Mouse (Mus musculus) liver, embryonic 16.5 days (tissue): ENCODE measurements around the gene Rhbdd1. TPM values are rescaled to one million over a fixed set of nuclear protein-coding genes. Genes with fewer than 3 reads are reported as not detected.

ENCODE experiments used
- ATAC-seq: fragments of 200-750 bp; cut with Nextera tagmentation; 2 replicates; pipeline ENCODE4 v1.8.0; 2017; ENCODE audit warnings: low read depth, mild to moderate bottlenecking, moderate number of reproducible peaks, moderate library complexity
- H3K27ac ChIP-seq: fragments of 300-500 bp; sonication (generic); 2 replicates; pipeline ENCODE4 v1.5.1; 2014; ENCODE audit warnings: mild to moderate bottlenecking, low read length
- H3K27me3 ChIP-seq: fragments of 300-500 bp; sonication (generic); 2 replicates; pipeline ENCODE4 v1.6.1; 2014; ENCODE audit warnings: low read depth, low read length, mixed read lengths; ENCODE audit not compliant: control insufficient read depth, insufficient read depth
- H3K36me3 ChIP-seq: fragments of 300-500 bp; sonication (generic); 2 replicates; pipeline ENCODE4 v1.6.1; 2014; ENCODE audit warnings: mild to moderate bottlenecking; ENCODE audit not compliant: control insufficient read depth, insufficient read depth
- H3K4me1 ChIP-seq: fragments of 300-500 bp; sonication (generic); 2 replicates; pipeline ENCODE4 v1.6.1; 2014; ENCODE audit warnings: low read depth, low read length, mixed read lengths; ENCODE audit not compliant: control insufficient read depth
- H3K4me2 ChIP-seq: fragments of 300-500 bp; sonication (generic); 2 replicates; pipeline ENCODE4 v1.6.1; 2014; ENCODE audit warnings: low read depth, low read length, mixed read lengths
- H3K4me3 ChIP-seq: fragments of 300-500 bp; sonication (generic); 2 replicates; pipeline ENCODE4 v1.5.1; 2014; ENCODE audit warnings: low read depth, mild to moderate bottlenecking, low read length
- H3K9ac ChIP-seq: fragments of 300-500 bp; sonication (generic); 2 replicates; pipeline ENCODE4 v1.6.1; 2014; ENCODE audit warnings: low read depth, low read length
- H3K9me3 ChIP-seq: fragments of 300-500 bp; sonication (generic); replicated peaks from 2 replicates; pipeline ENCODE4 v1.6.1; 2016; ENCODE audit warnings: low read length; ENCODE audit not compliant: control insufficient read depth
- WGBS: fragments of 180-500 bp; shearing (Covaris S2); extraction: QIAGEN DNeasy Blood & Tissue Kit; methylation state at CpG from one replicate; pipeline ENCODE4 v1.1.7; 2014; ENCODE audit not compliant: insufficient replicate concordance; 5-methylcytosine and 5-hydroxymethylcytosine counted together
- polyA plus RNA-seq: library from polyadenylated mRNA; unstranded; fragments of >200 nt; fragmentation: Nextera tagmentation; extraction: Ambion mirVana; gene quantifications from 2 replicates; pipeline ENCODE4 v1.2.1, GENCODE M21; 2015

Gene Rhbdd1
- polyA plus RNA-seq, 1 experiment from 2014 or later: 9.1 TPM

DNA sequence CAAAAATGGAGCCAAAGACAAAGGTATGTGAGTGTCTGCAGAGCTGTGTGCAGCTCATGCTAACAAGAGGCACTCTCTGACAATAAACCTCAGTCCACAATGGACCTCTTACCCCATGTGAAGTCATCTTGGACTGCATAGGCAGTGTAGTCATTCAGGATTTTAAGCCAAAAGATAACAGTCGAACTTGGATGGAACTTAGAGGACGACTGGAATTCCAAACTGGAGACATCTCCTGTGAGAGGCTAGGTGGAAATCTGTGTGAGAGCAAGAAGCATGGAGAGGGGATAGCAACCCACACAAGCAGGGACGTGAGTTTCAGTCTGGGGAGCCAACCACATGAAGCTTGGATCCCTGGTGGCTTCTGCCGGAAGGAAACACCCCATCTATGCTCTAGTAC, 133.6 kb downstream of the Rhbdd1 start:
- ATAC-seq: no peak
- WGBS: 67% methylated on average over 4 of the region's 4 CpGs
- Histone ChIP-seq H3K4me2 (no peak overlapping the region), H3K9me3 (no peaks in the 10 kb centered on the region), H3K27me3 (no peaks in the 10 kb centered on the region), H3K9ac (no peak overlapping the region), H3K4me1 (no peaks in the 10 kb centered on the region), H3K27ac (no peak overlapping the region), H3K4me3 (no peak overlapping the region), H3K36me3 (no peaks in the 10 kb centered on the region)

DNA sequence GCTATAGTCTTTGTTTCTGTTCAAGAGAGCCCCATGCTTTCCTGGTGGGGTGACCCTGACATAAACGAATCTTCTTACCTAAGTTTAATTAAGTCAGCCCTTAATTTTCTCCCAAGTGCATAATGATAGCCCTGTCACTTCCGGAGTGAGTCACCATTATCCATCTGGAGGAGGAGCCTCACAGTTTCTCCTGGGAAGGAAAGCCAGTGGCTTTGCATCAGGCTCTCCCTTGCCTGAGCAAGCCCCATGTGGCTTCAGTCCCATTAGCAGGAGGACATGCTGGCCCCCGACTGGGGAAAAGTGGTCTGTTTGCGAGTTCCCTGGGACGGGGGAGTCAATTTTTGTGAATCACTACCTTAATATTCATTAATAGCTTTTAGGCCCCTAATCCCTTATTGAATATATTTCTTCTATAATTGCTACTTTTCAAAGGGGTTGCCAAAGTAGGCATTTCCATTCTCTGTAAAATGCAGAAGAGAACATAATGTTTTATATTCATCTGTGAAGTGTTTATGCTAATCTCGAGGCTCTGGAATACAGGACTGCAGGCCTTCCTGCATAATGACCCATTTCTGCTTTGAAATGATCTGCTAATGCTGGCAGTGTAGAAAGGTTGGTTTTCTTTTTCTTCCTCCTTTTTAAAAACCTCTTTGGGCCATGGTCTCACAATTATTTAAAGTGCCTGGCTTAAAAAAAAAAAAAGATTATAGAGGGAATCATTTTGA, 135.8 kb downstream of the Rhbdd1 start:
- no peak for ATAC-seq
- Histone ChIP-seq H3K4me3 (no peak overlapping the region), H3K9ac (no peak overlapping the region), H3K36me3 (no peaks in the 10 kb centered on the region), H3K27me3 (no peaks in the 10 kb centered on the region), H3K9me3 (no peaks in the 10 kb centered on the region), H3K27ac (no peak overlapping the region), H3K4me1 (no peaks in the 10 kb centered on the region), H3K4me2 (no peak overlapping the region)
- 42% methylated on average over 6 of the region's 6 CpGs for WGBS

DNA sequence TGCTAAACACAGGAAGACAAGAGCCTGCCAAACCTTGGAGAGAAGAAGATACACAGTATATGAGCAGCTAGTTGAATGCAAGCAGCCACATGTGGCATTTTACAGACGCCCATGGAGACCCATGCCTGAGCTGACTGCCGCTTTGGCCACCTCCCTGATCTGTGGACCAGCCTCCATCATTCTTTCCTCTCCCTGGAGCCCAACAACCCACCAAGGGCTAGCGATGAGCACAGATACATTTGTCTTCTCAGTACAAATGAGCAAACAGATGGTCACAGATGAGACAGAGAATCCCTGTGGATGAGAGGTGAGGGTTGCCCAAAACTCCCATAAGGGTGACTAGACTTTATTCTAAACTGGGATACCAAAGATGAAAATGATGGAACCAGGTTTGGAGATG, 137.8 kb downstream of the Rhbdd1 start:
- Histone ChIP-seq H3K4me1 (no peaks in the 10 kb centered on the region), H3K27me3 (no peaks in the 10 kb centered on the region), H3K4me2 (no peak overlapping the region), H3K36me3 (no peaks in the 10 kb centered on the region), H3K9ac (no peak overlapping the region), H3K27ac (no peak overlapping the region), H3K4me3 (no peak overlapping the region), H3K9me3 (no peaks in the 10 kb centered on the region)
- WGBS: 66% methylated on average over 3 of the region's 3 CpGs
- no peak for ATAC-seq

DNA sequence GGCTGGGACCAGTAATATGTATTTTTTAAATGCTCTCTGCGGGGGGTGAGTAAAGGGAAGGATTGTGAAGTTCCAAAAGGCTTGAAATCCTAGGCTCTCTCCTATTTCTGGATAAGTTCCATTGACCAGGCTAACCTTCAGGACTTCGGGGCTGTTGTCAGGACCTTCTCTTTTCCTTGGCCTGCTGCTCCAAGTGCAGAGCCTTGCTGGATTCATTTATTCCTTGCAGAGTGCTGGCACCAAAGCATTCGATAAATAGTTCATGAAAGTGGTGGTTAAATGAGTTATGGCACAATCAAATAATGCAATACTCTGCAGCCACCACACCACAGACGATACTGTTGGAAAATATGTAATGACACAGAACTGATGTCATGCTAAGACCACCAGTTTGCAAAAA, 143.1 kb downstream of the Rhbdd1 start:
- no peak for ATAC-seq

DNA sequence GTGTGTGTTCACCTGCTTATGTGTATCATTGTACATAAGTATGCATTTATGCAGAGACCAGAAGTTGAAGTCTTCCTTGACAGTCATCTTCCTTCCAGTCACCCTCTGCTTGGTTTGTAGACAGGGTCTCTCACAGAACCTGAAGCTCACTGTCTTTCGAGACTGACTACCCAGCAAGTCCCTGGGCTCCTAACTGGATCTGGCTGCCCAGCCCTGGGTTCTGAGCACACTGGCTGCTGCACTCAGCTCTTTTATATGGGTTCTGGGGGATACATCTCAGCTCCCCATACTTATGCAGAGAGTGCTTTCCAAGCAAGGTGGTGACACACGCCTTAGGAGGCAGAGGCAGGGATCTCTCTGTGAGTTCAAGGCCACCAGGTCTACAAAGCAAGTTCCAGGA, 143.7 kb downstream of the Rhbdd1 start:
- 47% methylated on average over 2 of the region's 2 CpGs for WGBS
- Histone ChIP-seq H3K4me2 (no peak overlapping the region), H3K9me3 (no peaks in the 10 kb centered on the region), H3K4me3 (no peak overlapping the region), H3K36me3 (no peaks in the 10 kb centered on the region), H3K9ac (no peak overlapping the region), H3K27ac (no peak overlapping the region), H3K27me3 (no peaks in the 10 kb centered on the region), H3K4me1 (no peaks in the 10 kb centered on the region)
- ATAC-seq: no peak

More for the DNA sequence above, 143.1 kb downstream of the Rhbdd1 start:
- 50% methylated on average over 4 of the region's 4 CpGs for WGBS
- Histone ChIP-seq H3K9me3 (no peaks in the 10 kb centered on the region), H3K27me3 (no peaks in the 10 kb centered on the region), H3K9ac (no peak overlapping the region), H3K27ac (no peak overlapping the region), H3K4me1 (no peaks in the 10 kb centered on the region), H3K4me3 (no peak overlapping the region), H3K4me2 (no peak overlapping the region), H3K36me3 (no peaks in the 10 kb centered on the region)

DNA sequence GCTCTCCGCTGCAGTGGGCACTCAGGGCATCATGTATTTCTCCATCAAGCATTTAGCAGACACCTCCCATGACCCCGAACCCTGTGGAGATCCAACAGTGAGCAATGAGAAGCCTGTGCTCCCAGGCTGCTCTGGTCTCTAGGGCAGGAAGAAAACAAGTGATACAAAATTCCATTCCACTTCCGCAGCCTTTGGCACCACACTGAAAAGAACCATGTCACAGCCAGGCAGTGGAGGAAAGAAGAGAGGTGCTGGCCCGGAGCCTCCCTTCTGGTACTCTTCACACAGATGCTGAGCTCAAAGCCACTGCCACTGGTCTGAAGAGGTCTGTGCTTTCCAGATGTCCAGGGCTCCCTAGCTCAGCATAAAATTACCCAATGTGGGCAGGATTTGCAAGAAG, 144.8 kb downstream of the Rhbdd1 start:
- Histone ChIP-seq H3K27me3 (no peaks in the 10 kb centered on the region), H3K9ac (no peak overlapping the region), H3K4me1 (no peaks in the 10 kb centered on the region), H3K27ac (no peak overlapping the region), H3K9me3 (no peaks in the 10 kb centered on the region), H3K4me3 (no peak overlapping the region), H3K4me2 (no peak overlapping the region), H3K36me3 (no peaks in the 10 kb centered on the region)
- 61% methylated on average over 4 of the region's 4 CpGs for WGBS
- no peak for ATAC-seq

DNA sequence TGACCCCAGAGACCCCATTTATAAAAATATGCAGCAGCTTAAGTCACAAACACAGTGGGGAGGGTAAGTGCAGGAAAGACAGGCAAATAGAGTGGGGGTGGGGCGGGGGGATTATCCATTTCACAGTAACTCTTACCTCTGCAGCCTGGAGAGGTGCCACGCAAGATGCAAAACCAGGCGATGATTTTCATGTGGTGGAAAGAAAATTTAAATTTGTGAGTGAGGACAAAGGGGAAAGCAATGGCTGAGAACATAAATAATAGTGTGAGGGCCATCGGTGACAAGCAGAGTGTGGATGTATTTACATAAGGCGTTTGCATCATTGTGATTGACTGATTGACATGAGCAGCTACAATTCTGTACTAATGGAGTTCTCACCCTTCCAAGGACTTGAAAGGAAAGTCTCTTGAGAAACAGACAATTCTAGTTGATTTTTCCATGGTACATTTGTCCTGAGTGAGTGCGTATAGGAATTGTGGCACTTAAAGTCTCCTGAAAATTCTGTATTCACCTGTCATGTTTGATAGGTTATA, 149.1 kb downstream of the Rhbdd1 start:
- Histone ChIP-seq H3K9me3 (no peaks in the 10 kb centered on the region), H3K9ac (no peak overlapping the region), H3K4me2 (no peak overlapping the region), H3K4me3 (no peak overlapping the region), H3K4me1 (no peaks in the 10 kb centered on the region), H3K27ac (no peak overlapping the region), H3K36me3 (no peaks in the 10 kb centered on the region), H3K27me3 (no peaks in the 10 kb centered on the region)
- no peak for ATAC-seq
- WGBS: 46% methylated on average over 6 of the region's 6 CpGs

DNA sequence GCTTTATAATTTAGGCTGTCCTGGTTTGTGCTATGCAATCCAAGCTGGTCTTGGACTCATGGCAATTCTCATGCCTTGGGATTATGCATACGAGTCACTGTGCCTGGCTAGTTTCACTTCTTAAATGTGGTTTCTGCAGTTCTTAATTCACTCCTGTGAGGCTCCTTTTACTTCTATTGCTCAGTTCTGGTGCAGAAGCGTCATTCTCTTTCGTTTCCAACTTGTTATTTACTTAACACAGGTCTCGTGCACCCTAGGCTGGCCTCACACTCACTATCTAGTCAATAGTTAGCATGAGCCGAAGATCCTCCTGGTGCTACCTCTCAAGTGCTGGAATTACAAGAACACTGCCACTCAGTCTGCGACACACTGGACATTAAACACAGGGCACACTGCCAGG, 152.6 kb downstream of the Rhbdd1 start:
- no peaks in the 10 kb centered on the region for H3K4me1 ChIP-seq
- no peak for ATAC-seq
- H3K27ac ChIP-seq: no peak overlapping the region
- no peak overlapping the region for H3K4me3 ChIP-seq
- H3K27me3 ChIP-seq: no peaks in the 10 kb centered on the region
- H3K36me3 ChIP-seq: no peaks in the 10 kb centered on the region
- H3K4me2 ChIP-seq: no peak overlapping the region
- no peak overlapping the region for H3K9ac ChIP-seq
- no peaks in the 10 kb centered on the region for H3K9me3 ChIP-seq
- 55% methylated on average over 6 of the region's 6 CpGs for WGBS

DNA sequence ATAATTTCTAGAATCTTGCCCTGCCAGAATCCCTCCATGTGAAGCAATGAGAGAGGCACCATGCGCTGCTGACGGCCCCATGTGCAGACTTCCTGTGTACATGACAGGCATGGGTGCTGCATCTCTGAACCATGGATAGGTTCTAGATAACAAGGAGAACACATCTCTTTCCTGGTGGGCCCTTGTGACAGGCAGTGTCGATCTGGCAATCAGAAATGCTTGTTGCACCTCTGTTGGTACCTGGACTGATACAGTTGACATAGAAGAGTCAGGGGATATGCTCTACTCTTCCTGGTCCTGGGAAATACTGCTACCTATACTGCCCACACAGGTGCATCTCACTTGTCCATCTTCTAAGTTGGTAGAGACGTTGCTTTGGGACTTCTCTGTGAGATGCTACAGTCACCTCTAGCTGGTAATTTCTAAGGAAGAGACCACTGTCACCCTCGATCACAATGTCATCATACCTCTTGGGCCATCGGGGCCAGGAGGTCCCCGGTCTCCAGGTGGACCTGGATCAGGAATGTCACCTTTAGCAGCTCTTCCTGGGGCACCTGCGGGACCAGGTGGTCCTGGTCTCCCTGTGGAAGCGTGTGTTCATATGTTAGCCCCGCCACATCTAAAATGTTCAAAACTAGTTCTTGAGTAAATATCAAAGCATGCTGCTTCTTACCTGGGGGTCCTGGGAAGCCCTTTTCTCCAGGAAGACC, 154.4 kb downstream of the Rhbdd1 start:
- no peak overlapping the region for H3K27ac ChIP-seq
- no peaks in the 10 kb centered on the region for H3K36me3 ChIP-seq
- H3K9me3 ChIP-seq: no peaks in the 10 kb centered on the region
- no peak overlapping the region for H3K4me2 ChIP-seq
- 57% methylated on average over 10 of the region's 10 CpGs for WGBS
- H3K9ac ChIP-seq: no peak overlapping the region
- H3K4me1 ChIP-seq: no peaks in the 10 kb centered on the region
- no peak overlapping the region for H3K4me3 ChIP-seq
- H3K27me3 ChIP-seq: no peaks in the 10 kb centered on the region
- no peak for ATAC-seq
